Mouse (Mus musculus) olfactory bulb, adult 2 months (tissue): Measurements from ENCODE around the gene Trim5.

Experiments used
- CTCF ChIP-seq: fragments of 200-500 bp; IDR thresholded peaks from 2 replicates; pipeline ENCODE4 v1.5.1; 2012; ENCODE audit warnings: low read depth, mild to moderate bottlenecking, low read length, moderate library complexity; ENCODE audit not compliant: insufficient read depth
- POLR2A ChIP-seq: fragments of 200-500 bp; IDR thresholded peaks from 2 replicates; pipeline ENCODE4 v1.6.1; 2012; ENCODE audit warnings: mild to moderate bottlenecking, low read depth, low read length, moderate library complexity; ENCODE audit not compliant: insufficient read depth

DNA sequence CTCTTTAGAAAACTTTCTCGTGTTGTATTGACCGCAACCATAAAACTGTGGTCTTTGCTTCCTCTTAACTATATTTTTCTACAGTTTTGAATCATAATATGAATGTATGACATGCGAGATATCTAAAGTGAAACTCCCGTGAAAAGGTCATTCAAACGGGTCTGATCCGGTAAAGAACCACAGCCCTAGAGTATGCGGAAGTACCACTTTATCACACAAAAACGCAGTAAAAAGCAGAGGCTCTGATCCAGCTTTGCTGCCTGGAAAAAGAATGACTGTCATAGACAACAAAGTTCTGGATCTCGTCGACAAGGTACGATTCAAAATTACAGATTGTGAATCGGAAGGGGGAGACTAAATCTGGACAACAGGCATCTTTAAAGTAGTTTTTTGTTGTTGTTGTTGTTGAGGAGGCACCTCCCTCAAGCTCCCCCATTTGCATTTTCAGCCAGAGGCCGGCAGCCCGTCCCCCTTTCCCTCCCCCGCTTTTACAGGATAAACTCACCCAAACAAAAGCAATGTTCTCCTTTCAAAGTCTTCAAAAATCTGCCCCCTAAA lies 27.0 kb upstream of the Trim5 start:
- TF ChIP-seq CTCF (no peak), POLR2A (no peak)
